Mouse (Mus musculus) gastrocnemius, postnatal 10 days (tissue): Measurements from ENCODE around the gene Smyd2. TPM values are rescaled to one million over a fixed set of nuclear protein-coding genes. Genes with fewer than 3 reads are reported as not detected.

Source experiments
- DNase-seq: peaks from one replicate; pipeline ENCODE4 v3.0.0; 2021; ENCODE audit warnings: mixed read lengths
- total RNA-seq, 2 experiments: library from RNA; stranded (reverse); gene quantifications; 2 replicates each; pipeline ENCODE4 v1.2.3; 2021

Gene Smyd2
- total RNA-seq, 2 experiments from 2014 or later = 165 to 188 TPM

DNA sequence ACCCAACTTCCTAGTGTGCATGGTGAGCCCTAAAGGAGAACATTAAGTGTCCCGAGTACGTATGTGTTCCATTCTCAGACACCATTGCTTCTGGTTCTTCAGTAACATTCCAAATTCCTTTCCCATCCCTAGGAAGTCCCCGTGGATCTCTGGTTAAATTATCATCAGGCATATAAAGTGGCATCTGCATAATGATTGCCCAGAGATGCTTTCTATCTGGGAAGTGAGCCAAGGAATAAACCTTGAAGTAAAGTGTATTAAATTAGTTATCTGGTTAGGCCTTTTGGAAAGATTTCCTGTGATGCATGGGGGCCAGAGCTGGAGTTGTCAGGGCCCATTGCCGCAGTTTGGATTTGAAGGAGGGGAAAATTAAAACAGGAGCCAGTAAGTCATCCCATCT lies 50.1 kb downstream of the Smyd2 start:
- DNase-seq = no peak

DNA sequence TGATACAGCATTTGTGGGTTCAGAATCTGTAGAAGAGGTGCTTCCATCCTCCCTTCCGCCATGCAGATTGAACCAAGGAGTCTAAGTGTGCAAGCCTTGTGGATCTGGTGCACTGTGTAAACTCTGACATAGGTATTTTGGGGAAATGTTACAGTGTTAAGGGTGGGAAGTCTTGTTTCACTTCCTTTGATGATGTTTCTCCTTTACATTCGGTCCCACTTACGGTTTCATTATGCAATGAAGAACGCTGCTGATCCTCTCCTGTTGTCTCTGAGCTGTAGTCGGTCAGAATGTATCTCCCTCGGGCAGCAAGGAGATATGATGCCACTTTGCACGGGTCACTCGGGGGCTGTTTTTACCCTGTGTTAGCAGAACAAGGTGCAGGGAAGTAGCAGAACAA lies 50.5 kb downstream of the Smyd2 start:
- no peak for DNase-seq

DNA sequence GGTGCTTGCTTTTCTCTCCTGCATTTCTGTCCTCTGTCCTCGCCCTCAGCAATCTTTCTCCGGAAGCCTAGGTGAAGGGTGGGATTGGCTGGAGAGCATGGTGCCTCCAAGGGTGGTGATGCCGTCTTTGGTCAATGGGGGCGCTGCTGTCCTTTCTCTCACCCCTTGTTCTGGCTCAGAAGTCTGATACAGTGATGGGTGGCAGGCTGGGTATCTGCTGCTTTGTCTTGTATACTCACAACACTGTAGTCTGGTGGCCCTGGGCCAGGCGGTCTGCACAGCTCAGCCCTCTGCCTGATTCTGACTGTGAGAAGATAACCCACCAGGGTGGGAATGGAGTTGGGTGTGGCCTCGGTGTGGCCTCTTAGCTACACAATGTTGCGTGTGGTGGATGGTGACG lies 51.6 kb downstream of the Smyd2 start:
- DNase-seq = no peak

DNA sequence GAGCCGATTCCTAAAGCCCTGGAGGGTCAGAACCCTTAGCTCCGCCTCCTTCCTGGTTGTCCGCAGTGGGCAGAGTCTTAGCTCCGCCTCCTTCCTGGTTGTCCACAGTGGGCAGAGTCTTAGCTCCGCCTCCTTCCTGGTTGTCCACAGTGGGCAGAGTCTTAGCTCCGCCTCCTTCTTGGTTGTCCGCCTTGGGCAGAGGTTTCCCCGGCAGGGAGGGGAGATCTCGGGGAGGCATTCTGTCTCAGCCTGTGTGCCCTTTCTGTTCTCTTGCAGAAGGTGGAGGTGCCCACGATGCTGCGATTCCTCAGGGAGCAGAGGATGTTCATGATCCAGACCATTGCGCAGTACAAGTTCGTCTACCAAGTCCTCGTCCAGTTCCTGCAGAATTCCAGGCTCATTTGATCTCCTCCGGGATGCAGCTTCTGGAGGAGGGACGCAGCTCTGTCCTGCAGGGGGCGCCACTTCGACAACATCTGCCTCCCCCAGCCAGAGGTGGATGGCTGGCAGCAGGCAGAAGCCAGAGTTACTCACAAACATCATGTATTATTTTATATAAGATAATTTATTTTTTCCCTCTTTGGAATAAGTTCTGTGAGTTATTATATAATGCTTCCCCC lies 52.4 kb downstream of the Smyd2 start:
- peak; percentile 49 for DNase-seq

DNA sequence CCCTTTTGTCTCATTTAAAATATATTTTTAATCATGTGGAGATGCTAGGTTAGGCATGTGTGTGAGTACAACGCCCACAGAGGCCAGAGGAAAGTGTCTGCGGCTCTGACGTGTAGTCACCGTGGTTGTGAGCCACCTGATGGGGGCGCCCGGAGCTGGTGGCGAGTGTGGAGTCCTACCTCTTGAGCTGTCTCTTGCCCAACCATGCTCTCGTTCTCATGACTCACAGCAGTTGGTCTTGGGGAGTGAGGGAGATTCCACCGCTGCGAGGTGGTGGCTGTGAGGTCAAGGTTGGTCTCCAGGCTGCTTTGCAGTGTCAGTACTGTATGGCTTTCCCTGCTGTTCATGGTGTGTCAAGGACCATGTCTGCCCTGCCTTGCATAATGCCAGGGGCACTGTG lies 54.1 kb downstream of the Smyd2 start:
- no peak for DNase-seq

DNA sequence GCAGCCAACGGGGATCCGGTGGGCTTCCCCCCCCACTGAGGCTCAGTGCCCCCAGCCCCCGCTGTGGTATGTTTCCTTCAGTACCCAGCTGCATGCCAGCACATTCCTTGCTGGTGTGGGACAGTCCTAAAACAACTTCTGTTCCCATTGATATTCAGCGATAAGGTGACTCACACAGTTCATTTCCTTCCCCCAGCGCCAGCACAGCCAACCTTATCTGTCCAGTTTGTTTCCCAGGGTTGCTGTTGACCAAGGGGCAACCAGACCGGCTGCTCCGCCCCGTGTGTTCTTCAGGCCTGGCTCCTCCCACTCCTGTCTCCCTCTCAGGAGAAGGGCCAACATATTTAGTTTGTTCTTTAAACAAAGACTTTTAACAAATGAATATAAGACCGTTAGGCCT lies 54.7 kb downstream of the Smyd2 start:
- DNase-seq = no peak

DNA sequence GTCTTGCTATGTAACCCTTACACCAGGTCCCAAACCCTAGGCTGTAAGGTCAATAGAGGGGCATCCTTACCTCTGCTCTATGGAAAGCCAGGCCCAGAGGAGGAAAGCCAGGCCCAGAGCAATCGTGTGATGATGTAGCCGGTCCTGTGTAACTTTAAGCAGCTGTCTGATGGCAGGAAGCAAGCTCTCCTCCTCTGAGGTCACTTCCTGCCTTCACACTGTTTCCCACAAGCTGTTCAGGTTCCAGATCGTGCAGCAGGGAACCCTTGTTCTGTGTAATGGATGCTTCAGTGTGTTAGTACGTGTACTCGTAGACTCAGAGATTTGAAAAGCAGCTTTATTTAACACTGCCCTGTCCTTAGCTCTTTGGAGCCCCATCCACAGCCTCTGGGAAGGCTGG lies 55.1 kb downstream of the Smyd2 start:
- DNase-seq = no peak

DNA sequence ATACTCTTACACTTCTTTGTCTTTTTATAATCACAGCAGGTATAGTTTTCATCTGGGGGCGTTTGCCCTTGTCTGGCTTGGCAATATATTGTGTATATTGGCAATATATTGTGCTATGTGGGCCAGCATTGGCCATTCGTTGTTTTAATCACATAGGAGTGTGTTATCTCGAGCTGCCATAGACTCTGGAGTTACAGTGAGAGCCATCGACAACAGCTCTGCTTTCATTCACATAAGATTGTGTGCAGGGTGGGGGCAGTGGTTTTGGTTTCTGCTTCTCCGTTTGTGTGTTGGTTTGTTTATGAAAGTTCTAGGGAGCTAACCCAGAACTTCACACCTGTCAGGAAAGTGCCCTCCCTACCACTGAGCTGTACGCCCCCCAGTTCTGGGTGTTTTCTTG lies 55.5 kb downstream of the Smyd2 start:
- no peak for DNase-seq

DNA sequence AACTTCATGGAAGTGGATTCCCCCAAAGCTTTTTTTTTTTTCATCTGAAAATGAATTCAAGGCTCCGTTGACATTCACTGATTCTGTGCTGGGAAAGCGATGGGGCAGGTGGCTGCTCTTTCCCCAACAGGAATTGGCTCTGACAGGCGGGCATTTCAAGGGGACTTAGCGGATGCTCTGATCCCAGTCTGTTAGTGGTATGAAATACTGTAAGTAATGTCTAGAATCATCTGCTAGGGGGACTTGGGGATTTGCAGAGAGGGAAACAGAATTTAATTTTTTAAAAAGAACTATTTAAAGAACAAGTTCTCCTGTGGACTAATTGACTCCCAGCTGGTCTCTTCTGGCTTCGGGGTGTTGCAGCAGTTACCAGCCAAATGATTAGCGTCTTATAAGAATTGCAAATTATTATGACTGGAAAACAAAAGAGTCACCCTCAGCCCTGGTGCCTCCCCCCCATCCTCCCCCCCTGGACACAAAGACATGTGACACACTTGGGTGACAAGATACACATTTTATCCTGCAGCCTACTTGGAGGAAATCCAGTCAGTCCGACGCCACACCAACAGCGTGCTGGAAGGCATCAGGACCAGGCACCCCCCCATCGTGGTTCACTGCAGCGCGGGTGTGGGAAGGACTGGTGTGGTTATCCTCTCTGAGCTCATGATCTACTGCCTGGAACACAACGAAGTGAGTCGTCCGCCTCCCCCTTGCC lies 57.2 kb downstream of the Smyd2 start:
- no peak for DNase-seq

DNA sequence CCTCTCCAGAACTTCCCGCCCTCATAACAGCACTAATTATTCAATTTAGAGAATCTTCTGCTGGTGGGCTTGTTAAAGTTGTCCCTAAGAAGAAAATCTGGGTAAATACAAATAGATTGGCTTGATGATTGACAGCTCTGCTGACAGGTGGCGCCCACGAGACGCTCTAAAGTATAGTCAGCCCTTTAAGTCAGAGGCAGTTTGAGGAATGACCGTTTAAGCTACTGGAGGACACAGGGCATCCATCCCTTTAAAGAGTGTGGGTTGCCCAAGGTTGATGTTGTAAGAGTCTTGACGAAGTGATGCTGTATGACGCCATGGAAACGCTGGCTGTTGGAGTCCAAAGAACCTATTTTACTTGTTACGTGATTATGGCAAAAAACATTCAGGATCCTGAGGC lies 57.9 kb downstream of the Smyd2 start:
- no peak for DNase-seq

DNA sequence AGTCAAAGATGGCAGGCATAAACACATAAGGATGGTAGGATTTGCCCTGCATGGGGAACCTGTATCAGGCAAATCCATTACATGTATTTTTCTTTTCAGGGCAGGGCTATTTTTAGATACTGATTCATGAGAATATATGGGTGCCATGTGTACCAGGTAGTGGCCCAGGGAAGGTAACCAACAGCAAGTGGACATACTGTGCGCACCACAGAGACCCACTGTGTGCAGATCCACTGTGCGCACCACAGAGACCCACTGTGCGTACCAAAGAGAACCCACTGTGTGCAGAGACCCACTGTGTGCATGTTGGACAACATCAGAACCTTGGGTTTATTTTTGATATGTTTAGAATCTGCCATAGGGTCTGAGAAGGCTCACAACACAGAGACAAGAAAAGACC lies 58.4 kb downstream of the Smyd2 start:
- no peak for DNase-seq

DNA sequence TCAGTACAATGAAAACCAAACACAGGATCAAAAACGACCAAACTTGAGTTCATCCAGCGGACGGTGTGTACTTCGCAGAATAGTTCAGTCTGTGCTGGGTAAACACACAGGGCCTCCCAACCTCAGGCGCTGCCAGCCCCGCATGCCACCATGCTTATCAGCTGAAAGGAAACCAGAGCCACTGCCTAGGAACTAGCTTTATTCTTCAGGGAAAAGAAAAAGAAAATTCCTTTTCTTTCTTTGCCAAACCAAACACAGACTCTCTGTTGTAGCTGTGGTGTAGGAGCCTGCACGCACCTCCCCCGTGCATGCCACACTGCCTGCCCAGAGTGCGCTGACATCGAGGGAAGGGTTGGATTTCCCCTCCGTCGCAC lies 61.2 kb downstream of the Smyd2 start:
- no peak for DNase-seq

DNA sequence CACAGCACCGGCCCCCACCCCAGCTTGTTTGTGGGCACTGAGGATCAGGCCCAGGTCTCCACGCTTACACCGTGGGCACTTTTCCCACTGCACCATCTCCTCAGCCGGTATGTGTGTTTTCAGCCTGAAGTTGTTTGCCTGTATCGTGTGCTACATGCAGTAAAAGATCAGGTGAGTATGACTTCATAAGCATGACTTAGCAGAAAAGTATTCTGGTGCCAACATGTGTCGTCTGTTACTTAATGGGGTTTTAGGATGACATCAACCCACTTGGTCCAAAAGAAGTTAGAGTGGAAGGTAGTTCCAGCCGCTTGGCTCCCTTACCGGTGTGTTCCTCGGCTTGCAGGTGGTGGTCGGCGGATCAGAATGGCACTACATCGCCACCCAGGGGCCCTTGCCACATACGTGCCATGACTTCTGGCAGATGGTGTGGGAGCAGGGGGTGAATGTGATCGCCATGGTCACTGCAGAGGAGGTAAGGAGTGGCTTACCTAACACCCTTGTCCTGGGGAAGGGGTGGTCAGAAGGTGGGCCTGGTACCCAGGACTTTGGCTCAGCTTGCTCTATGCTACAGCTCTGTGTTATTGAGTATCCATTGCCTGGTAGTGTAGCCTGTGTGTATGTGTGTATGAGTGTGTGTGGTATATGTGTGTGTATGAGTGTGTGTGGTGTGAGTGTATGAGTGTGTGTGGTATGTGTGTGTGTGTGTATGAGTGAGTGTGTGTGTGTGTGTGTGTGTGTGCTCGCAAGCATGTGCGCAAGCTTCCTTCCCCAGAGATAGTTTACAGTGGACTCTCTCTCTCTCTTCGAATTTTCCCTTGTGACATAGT lies 61.8 kb downstream of the Smyd2 start:
- no peak for DNase-seq

DNA sequence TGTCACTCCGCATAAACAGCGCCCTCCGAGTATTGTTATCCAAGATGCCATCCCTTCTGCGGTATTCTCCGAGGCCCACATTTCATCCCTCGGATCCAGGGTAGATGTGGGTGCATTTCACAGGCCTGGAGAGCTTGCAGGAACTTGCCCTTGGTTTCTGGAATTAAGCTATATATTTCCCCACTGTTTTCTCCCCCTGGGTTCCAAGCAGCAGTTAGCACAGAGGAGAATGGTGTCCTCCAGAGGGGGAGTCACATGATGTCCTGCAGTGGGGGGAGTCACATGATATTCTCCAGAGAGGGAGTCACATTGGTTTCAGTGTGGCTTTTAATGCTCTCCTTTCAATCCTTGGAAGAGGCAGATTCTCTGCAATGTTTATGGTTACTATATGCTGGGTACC lies 63.8 kb downstream of the Smyd2 start:
- DNase-seq = no peak

DNA sequence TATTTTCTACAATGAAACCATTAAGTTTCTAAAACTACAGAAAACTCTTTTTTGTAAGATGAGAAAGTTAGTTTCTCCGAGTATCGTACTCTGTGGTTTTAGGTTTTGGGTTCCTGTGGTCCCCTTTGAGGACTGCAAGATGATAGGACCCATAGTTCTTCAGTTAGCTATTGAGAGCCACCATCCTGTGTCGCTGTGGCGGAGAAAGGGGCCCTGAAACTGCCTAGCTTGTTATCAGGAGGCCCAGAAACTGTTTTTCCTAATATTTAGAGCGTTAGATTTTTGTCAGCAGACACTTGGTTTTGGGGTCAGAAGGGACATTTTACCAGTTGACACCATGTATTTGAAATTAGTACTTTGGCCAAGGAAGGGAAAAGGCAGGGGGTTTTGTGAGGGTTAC lies 66.4 kb downstream of the Smyd2 start:
- no peak for DNase-seq

DNA sequence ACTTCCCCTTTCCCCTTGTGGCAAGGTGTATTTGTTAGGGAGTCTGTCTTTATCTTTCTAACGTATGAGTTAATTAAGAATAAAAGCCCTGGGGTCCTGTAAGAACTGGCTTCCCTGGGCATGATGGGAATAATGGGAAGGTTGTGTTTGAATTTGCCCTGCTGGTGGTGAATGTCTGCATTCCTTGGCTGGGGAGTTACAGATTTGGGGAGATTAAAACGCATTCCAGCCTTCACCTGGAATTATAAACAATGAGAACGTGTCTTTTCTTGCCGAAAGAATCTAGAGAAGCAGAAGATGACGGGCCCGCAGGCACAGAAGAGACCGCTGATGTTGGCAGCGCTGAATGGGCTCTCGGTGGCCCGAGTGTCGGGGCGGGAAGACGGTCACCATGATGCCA lies 67.5 kb downstream of the Smyd2 start:
- no peak for DNase-seq

DNA sequence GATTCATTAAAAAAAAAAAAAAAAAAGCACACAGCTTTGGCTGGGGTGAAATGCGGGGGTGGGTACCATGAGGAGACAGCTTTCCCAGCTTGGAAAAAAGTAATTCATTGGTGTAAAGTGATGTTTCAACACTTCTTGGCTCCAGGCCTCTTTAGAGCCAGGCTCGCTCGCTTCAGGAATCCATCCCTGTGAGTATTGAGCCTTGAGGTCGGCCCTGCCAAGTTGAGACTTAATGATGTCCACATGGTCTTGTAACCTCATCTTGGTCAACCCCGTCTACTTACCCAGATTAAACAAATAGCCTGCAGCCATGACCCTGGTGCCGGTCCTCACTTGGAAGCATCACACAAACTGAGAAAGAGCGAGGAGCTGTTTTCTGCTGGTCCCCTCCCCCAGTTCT lies 69.7 kb downstream of the Smyd2 start:
- DNase-seq = no peak

DNA sequence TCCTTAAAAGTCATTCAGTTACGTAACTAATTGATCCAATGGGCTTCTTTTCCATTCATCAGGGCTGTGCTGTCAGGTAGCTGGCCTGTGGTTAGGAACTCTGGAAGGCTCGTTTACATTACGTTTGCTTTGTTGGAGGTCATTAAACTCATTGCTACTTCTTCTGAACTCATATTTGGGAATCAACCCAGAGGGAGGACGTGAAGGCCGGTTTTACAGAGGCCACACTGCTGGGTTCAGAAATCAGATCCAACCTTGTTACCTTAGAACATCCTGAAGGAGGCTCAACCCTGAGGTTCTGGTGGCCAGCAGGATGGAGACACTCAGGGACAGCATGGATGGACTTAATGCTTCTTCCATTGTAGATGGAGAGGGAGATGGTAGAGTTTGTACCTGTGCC lies 70.1 kb downstream of the Smyd2 start:
- no peak for DNase-seq

DNA sequence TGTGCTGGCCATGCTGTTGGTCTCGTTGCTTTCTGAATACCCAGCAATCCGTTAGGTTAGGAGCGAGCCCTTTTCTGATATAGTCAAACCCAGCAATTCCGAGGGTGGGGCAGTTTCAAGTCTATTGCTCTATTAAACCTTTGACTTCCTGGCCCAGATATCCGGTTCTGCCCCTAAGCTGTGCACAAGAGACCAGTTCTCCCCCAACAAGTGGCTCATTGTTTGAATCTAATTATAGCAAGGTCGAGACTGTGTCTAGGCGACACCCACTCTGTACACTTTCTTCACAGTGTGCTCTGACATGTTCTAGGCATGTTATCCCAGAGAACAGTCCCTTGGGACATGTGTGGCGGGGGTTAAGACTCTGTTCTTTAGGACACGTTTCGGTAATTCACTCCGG lies 72.6 kb downstream of the Smyd2 start:
- no peak for DNase-seq

DNA sequence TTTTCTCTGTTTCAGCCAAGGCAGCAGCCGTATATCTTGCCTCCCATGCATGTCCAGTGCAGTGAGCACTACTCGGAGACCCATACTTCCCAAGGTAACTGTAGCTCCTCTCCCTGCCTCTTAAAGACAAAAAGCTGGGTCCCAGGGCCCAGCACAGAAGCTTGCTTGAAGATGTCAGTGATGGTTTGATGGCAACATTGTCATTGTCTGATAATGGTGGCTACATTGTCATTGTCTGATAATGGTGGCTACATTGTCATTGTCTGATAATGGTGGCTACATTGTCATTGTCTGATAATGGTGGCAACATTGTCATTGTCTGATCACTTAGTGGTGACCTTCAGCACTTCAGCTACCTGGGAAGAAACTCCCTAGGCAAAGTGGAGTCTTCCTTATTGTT lies 75.8 kb downstream of the Smyd2 start:
- DNase-seq = no peak

DNA sequence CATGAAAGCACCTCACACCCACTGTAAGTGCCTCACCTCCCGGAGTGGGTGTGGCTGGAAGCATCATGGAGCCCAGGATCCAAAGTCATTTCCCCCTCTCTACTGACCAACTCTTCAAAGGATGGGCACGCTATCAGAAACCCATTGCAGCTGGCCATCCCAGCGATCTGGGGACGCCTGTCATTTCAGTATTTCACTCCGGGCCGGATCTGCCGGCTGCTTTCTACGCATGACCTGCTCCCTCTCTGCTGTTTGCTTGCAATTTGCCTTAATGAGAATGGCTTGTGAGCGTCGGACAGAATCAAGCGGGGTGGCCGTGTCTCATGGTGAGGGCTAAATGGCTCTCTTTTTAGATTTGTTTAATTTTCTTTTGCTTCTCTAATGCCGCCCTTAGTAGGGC lies 88.0 kb downstream of the Smyd2 start:
- no peak for DNase-seq

DNA sequence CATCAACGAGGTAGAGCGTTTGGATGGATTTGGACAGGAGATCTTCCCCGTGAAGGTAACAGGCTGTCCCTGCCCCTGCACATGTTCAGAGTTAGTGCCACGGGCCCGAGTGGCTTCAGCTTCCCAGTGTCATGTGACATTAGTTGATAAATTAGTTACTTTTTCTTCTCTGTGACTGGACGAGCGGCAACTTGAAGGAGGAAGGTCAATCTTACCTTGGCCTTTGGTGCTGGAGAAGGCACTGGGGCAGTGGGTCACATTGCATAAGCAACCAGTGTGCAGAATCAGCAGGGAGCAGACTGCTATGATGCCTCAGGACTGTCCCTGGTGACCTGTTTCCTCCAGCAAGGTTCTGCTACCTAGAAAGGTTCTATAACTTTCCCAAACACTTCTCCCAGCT lies 88.8 kb downstream of the Smyd2 start:
- DNase-seq = no peak

DNA sequence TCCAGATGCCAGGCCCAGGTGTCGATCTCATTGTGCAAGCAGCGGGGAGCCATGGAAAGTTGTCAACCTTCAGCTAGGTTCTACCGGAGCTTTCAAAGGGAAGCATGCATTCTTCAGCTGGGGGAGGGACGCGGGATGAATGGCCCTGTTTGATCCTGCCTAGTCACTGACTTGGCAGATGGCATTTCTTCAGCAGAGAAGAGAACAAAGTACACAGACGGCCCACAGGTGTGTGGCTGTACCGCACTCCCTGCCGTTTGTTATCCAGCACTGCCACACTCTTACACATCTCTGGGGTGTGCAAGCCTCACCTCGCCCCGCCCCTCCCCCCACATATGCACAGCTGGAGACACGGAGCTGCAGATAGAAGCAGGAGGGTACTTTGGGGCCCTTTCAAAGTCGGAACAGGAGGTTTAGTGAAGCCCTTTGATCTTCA lies 91.3 kb downstream of the Smyd2 start:
- no peak for DNase-seq
